Mouse (Mus musculus): ENCODE data around the gene Phc2.

- TF ChIP-seq CTCF (IDR thresholded peaks at IDR 0.05; ENCODE audit: borderline replicate concordance, extremely low read depth, insufficient read depth, insufficient read length) (no peak), POLR2A (IDR thresholded peaks at IDR 0.05; ENCODE audit: borderline replicate concordance, extremely low read depth, insufficient read depth, insufficient read length, poor library complexity, severe bottlenecking) (no peak)
These were observed 38.7 kb downstream of the Phc2 start for GRCm38 (mm10) chr4:128693207-128693606.
